In the genomic region with DNA sequence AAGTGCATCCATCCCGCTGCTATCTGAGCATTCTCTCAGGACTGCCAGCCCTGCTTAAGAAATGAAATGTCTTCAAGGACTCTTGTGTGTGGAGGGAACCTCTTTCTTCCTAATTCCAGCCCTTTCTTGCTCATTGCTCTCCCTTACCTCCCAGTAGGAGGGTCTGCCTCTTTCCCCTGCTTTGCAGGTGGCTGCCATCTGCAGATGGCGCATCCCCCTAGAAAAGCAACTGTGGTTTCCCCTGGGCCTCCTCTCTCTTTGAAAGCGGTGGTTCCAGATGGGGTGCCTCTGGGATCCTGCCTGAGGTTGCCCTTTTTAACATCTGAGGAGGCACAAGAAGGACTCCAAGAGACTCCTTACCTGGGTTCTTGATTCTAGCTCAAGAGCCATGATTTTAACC, we compare ENCODE assay signal across 11 mouse cellular contexts. TPM values are rescaled to one million over a fixed set of nuclear protein-coding genes. Genes with fewer than 3 reads are reported as not detected.
A peak's percentile ranks its signal among the peaks of the same experiment; 100 is the strongest.
DNase-seq lines count a peak whose midpoint lies in the region; ATAC-seq and TF ChIP-seq lines count a peak whose summit lies in the region.
"Had no signal": no experiment of that assay in that cellular context is flagged by ENCODE, and none has a peak within 500 bp of the region (broad histone marks: within the 10 kb centered on the region; RNA-seq: fewer than 3 reads in every experiment).

No protein-coding gene starts in this region.

- H3K27me3 ChIP-seq in liver, embryonic 13.5 days: peaks cover 50% of the 10 kb centered on the region
- no peaks in the 10 kb centered on the region for H3K27me3 ChIP-seq in hindbrain, postnatal 0 days (ENCODE audit: insufficient read depth, low read length)

- no peaks in the 10 kb centered on the region for H3K36me3 ChIP-seq in liver, embryonic 13.5 days
- H3K36me3 ChIP-seq in hindbrain, postnatal 0 days (ENCODE audit: insufficient read depth, low read length): no peaks in the 10 kb centered on the region
- H3K36me3 ChIP-seq: limb, embryonic 10.5 days had no signal

- H3K4me3 ChIP-seq in liver, embryonic 13.5 days (replicated peaks): 0 out of 2 replicates have a peak overlapping the region, but pooled peaks have one; percentile 58
- peak overlapping the region; percentile 76 for H3K4me3 ChIP-seq in hindbrain, postnatal 0 days (ENCODE audit: low read length)
- H3K4me3 ChIP-seq: heart, adult 2 months had no signal

- no peak overlapping the region for H3K9ac ChIP-seq in liver, embryonic 13.5 days
- peak overlapping the region; percentile 30; the same call in 1 of the 2 replicates for H3K9ac ChIP-seq in hindbrain, postnatal 0 days (replicated peaks; ENCODE audit: low read length)

- 39% methylated on average over 3 of the region's 3 CpGs for whole genome bisulfite sequencing in liver, embryonic 13.5 days (ENCODE audit: insufficient replicate concordance)
- WGBS in hindbrain, postnatal 0 days: 50% methylated on average over 3 of the region's 3 CpGs

- no peaks in the 10 kb centered on the region for H3K9me3 ChIP-seq in liver, embryonic 13.5 days (replicated peaks)
- no peaks in the 10 kb centered on the region for H3K9me3 ChIP-seq in hindbrain, postnatal 0 days (ENCODE audit: low read length)
- H3K9me3 ChIP-seq: limb, embryonic 10.5 days had no signal

- ATAC-seq in liver, embryonic 13.5 days (ENCODE audit: low read depth): no peak
- no peak for ATAC-seq in hindbrain, postnatal 0 days
- ATAC-seq in frontal cortex, adult (ENCODE audit: low TSS enrichment): no peak
- ATAC-seq: lung, postnatal 0 days had no signal

- H3K27ac ChIP-seq in liver, embryonic 13.5 days: no peak overlapping the region
- no peak overlapping the region for H3K27ac ChIP-seq in hindbrain, postnatal 0 days
- H3K27ac ChIP-seq: heart, adult 2 months; limb, embryonic 10.5 days had no signal

- H3K4me2 ChIP-seq in liver, embryonic 13.5 days: no peak overlapping the region
- peak overlapping the region; percentile 89 for H3K4me2 ChIP-seq in hindbrain, postnatal 0 days (ENCODE audit: low read depth, low read length)

- H3K4me1 ChIP-seq in liver, embryonic 13.5 days (replicated peaks): peaks cover 15% of the 10 kb centered on the region
- peaks cover 7% of the 10 kb centered on the region for H3K4me1 ChIP-seq in hindbrain, postnatal 0 days (ENCODE audit: insufficient read depth, low read length)

- TF ChIP-seq CTCF in hindbrain, postnatal 0 days (IDR thresholded peaks at IDR 0.05; ENCODE audit: low read depth): no peak

- DNase-seq in cerebellum, adult 8-10 months: peak; percentile 27
- no peak for DNase-seq in cerebellum, postnatal 10 days
- no peak for DNase-seq in liver, embryonic 13.5 days
- DNase-seq in liver: no peak
- DNase-seq in hindbrain, postnatal 0 days (ENCODE audit: low spot score): no peak
- DNase-seq in thymus, postnatal 0 days (ENCODE audit: low spot score): peak; percentile 83
- DNase-seq in adrenal gland, adult 2 months: no peak

RNA-seq across cellular contexts. Expression of a gene that starts 2.2 kb away (rescaled TPM):
- polyA plus RNA-seq in liver, embryonic 13.5 days (2015; fragmentation: Nextera tagmentation; extraction: Ambion mirVana): 1.8 and 2.3 TPM in 2 replicates
- total RNA-seq in hindbrain, postnatal 0 days (2014; rRNA removed): 255 and 261 TPM in 2 replicates
- polyA plus RNA-seq in hindbrain, postnatal 0 days (2015; fragmentation: Nextera tagmentation; extraction: Ambion mirVana): 187 and 200 TPM in 2 replicates
- 151 and 206 TPM in 2 replicates for polyA plus RNA-seq in thymus, postnatal 0 days (2015; fragmentation: Nextera tagmentation; extraction: Ambion mirVana)
- 10 to 100 TPM; 13.2 to 21.3 TPM for total RNA-seq in adrenal gland, adult 2 months (2021)
- polyA plus RNA-seq in adrenal gland, adult 2 months (2012; rRNA removed): 5.0 and 5.1 TPM in 2 replicates

Comparison
In these comparisons a context has a peak if more than half of its experiments do, and no peak if none do; other contexts are left out.
1. DNase-seq: peak in cerebellum, adult 8-10 months (single experiment) and thymus, postnatal 0 days (single experiment); none in cerebellum, postnatal 10 days (0 of 2), liver, embryonic 13.5 days (single experiment), liver (single experiment), hindbrain, postnatal 0 days (single experiment) and adrenal gland, adult 2 months (single experiment).
2. RNA of a gene that starts 2.2 kb away (polyA plus RNA-seq): 151 to 206 TPM in thymus, postnatal 0 days and 187 to 200 TPM in hindbrain, postnatal 0 days; 5.0 to 5.1 TPM in adrenal gland, adult 2 months and 1.8 to 2.3 TPM in liver, embryonic 13.5 days; every median in the first group is over 10 times any median in the second.